8 mouse cellular contexts compared by ENCODE assay signal in genomic region chr8:78061827-78062719, GRCm38 (mm10).
DNase-seq lines count a peak whose midpoint lies in the region; ATAC-seq and TF ChIP-seq lines count a peak whose summit lies in the region.

No protein-coding gene starts in this region.

- H3K4me3 ChIP-seq in ES-E14 (ENCODE audit: insufficient read depth in 1 of 2, low read depth in 1 of 2, low read length in 2 of 2, poor library complexity in 1 of 2, severe bottlenecking in 1 of 2) = no peak overlapping the region

- in situ Hi-C loops in ES-E14 (cut with MboI; ENCODE audit: low sequenced_read_pairs in 2 of 2, unreplicated experiment in 2 of 2) = loop anchor here (10.0 to 25.0 kb wide), 3 partner anchors 63 to 403 kb away; no protein-coding TSS in a partner anchor

- no peaks in the 10 kb centered on the region for H3K36me3 ChIP-seq in ES-E14 (ENCODE audit: control insufficient read depth, insufficient read depth, low read length, poor library complexity, severe bottlenecking)

- 0 out of 2 replicates have a peak, but pooled peaks have one; percentile 46 for ATAC-seq in megakaryocyte progenitor cell, adult 5-6 weeks (replicated peaks; ENCODE audit: poor library complexity)

- no peak overlapping the region for H3K9ac ChIP-seq in ES-E14 (ENCODE audit: insufficient read depth, low read depth, low read length, poor library complexity, severe bottlenecking)

- peaks cover 3 to 10% of the 10 kb centered on the region in 2 experiments; a peak in 2 of 4 replicates for H3K4me1 ChIP-seq in ES-E14 (ENCODE audit: control insufficient read depth in 2 of 2, insufficient read depth in 2 of 2, low read length in 2 of 2, poor library complexity in 1 of 2)

- DNase-seq in kidney, adult 9 months = peak; percentile 45
- no peak for DNase-seq in kidney, adult 18-20 months
- DNase-seq in ES-E14 (ENCODE audit: low read depth, low spot score) = no peak
- DNase-seq in embryo, embryonic 11 days = peak; percentile 70
- DNase-seq in spleen, adult 12 weeks (ENCODE audit: low spot score) = no peak
- no peak for DNase-seq in gastrocnemius, postnatal 4 days (ENCODE audit: low spot score in 2 of 2)
- no peak for DNase-seq in spleen, postnatal 36 days (ENCODE audit: low spot score in 2 of 2)

- no peaks in the 10 kb centered on the region for H3K9me3 ChIP-seq in ES-E14 (ENCODE audit: control insufficient read depth, insufficient read depth, low read depth, low read length)

- no peak overlapping the region for H3K27ac ChIP-seq in ES-E14 (ENCODE audit: insufficient read depth, low read depth, low read length, poor library complexity, severe bottlenecking)

TF ChIP-seq in ES-E14, 5 proteins besides CTCF, POLR2A, EP300 and RAD21:
- TF ChIP-seq ZC3H11A (IDR thresholded peaks at IDR 0.05; ENCODE audit: borderline replicate concordance, low read depth, low read length) (peak; percentile 73), MAFK (IDR thresholded peaks at IDR 0.05; ENCODE audit: insufficient read depth, low read depth, low read length) (no peak)

Comparison
In these comparisons a context has a peak if more than half of its experiments do, and no peak if none do; other contexts are left out.
1. DNase-seq: peak in kidney, adult 9 months (single experiment) and embryo, embryonic 11 days (single experiment); none in kidney, adult 18-20 months (single experiment), ES-E14 (single experiment), spleen, adult 12 weeks (single experiment), gastrocnemius, postnatal 4 days (0 of 2) and spleen, postnatal 36 days (0 of 2).